Mouse (Mus musculus) T-cell, adult 2 months (primary cell): ENCODE measurements around the gene Rab5b.
"Not testable (repeated sequence)": the region's sequence is repeated elsewhere in the genome, so short reads cannot be mapped to it uniquely, and the experiment has no call there.

Source experiments
- DNase-seq: peaks from one replicate; pipeline ENCODE4 v3.0.0; 2022; ENCODE audit warnings: low spot score

Gene Rab5b

GRCm38 (mm10) chr10:128642749-128643148 lies 53.3 kb downstream of the Rab5b start:
- DNase-seq: no peak

DNA sequence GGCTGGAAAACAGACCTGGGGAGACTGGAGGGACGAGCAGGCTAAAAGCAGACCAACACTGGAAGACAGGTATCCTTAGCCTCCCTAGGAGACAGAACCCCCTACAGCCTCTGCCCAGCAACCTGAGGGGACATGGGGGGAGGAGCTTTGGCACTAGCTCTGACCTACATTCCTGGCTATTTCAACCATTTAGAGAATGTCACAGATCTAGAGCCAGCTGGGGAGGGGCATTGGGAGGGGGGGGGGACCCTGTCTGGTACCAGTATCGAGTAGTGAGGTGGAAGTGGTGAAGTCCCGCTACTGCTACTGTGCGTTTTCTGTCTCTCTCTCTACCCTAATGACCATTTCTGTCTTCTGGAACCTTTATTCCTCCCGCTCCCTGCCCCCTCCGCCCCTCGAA lies 54.2 kb downstream of the Rab5b start:
- DNase-seq: no peak

DNA sequence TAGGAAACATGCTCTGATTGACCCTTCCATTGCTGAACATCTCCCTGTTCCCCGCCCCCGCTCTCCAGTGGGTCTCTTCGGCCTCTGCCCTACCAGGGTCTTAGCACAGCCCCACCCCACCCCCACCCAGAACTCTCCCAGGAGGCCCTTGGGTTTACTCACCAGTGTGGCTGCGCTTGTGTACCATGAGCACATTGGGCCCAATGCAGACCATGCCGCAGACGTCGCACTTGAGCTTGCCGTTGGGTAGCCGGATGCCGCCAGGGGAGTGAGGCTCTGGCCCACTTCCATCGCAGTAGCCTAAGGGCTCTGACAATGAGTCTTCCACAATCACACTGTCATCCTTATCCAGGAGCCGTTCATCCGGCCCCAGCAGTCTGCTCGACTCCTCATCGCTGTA lies 55.2 kb downstream of the Rab5b start:
- DNase-seq: no peak

DNA sequence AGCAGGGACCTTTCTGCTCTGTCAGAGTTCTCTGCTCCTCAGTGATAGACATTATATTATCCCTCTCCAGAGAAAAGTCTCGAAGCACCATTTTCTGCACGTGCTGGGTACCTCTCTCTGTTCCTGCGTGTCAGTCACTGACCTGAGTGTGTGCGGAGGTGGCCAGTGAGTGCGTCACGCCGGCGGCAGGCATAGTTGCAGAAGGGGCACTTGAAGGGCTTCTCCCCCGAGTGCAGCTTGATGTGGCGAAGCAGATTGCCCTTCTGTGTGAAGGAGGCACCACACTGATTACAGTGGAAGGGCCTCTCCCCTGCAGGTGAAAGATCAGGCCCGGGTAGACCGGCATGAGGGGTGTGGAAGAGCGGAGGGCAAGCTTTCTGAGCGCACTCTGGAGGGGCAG lies 56.1 kb downstream of the Rab5b start:
- DNase-seq: no peak

GRCm38 (mm10) chr10:128637011-128637410 lies 59.1 kb downstream of the Rab5b start:
- DNase-seq: peak; percentile 89

DNA sequence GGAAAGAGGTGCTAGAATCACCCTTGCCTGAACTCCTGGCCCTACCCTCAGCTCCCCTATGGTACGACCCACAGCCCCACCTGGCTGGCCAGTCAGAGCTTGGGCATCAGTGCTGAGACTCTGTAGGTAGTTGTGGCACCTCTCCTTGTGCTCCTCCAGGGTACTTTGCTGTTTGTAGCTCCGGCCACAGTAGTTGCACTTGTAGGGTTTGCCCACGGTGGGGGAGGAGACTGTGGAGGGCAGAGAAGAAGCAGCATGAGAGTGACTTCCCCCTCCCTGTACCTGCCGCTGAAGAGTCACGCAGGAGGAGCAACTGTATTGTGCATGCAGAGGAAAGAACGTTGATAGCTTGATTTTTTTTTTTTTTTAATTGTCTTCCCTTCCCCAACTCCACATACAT lies 59.5 kb downstream of the Rab5b start:
- peak; percentile 65 for DNase-seq

DNA sequence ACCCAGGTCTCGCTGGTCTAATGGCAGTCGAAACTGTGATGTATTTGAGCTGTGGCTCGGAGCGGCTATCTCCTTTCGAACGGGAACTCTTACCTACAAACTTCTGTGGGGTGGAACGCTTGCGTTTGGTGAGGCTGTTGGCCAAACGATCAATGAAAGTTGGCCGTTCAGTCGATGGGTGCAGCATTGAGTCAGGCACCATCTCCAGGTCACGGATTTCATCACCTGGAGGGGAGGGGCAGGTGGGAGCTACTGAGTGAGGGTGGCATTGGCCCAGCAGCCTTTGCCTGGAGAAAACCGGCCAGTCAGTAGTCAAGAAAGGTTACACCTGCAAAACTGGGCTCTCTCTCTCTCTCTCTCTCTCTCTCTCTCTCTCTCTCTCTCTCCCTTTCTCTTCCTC lies 60.4 kb downstream of the Rab5b start:
- DNase-seq: no peak

DNA sequence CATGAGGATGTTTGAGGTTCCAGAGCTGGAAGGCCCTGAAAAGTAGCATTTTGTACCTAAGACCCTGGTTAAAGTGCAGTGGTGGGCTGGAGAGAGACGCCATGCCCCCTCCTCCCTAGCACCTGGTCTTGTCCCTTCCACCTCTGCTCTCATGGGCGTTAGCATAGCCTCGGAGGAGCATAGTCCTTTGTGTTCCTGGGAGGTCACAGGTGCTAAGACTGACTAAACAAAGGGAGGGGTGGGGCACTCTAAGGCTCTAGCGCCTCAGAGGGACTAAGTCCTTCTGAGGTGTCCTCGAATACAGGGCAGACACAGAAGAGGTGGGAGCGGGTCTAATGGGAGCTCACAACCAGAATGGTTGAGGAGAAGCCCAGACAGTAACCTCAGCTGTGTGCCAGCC lies 64.5 kb downstream of the Rab5b start:
- DNase-seq: no peak

- DNase-seq: not testable (repeated sequence)
Observed at GRCm38 (mm10) chr10:128630306-128630705, 65.8 kb downstream of the Rab5b start.

DNA sequence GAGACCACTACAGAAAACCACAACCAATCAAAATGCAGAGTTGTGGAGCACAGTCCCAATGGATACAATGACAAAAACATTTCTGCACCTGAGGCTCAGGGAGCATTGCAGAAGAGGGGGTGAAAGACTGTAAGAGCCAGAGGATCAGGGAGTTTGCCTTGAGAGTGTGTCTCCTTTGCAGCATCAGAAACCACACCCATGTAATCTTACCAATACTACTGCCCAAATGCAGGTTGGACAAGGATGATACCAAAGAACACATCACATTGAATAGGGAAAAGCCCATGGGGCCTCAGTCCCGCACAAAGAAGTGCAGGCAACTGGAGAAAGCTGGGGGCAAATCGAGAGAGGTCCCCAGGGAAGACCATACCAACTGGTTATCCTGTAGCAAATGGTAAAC lies 66.3 kb downstream of the Rab5b start:
- DNase-seq: no peak

GRCm38 (mm10) chr10:128627398-128628317 lies 68.4 kb downstream of the Rab5b start:
- DNase-seq: no peak
